Mouse (Mus musculus): ENCODE measurements around the gene Smim26. TPM values are rescaled to one million over a fixed set of nuclear protein-coding genes. Genes with fewer than 3 reads are reported as not detected.
"Not testable (repeated sequence)": the region's sequence is repeated elsewhere in the genome, so short reads cannot be mapped to it uniquely, and the experiment has no call there.

Gene Smim26
- polyA plus RNA-seq, 1 experiment: not detected

DNA sequence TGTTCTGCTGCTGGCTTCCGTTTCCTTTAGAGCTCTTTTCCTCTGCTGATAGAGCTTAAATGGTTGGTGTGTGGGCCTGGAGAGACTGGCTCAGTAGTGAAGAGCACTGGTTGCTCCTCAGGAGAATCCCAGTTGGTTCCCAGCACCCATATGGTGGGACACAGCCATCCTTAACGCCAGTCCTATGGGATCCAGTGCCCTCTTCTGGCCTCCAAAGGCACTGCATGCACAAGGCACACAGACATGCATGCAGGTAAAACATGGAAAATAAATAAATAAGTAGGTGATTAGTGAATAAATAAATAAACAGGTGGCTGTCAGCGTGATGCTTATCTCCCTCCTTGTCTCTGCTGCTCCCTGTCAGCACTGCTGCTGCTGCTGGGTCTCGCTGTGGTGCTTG lies 5.1 kb upstream of the Smim26 start:
- no peaks in the 10 kb centered on the region for H3K27me3 ChIP-seq (ENCODE audit: control insufficient read depth)
- peaks cover 67% of the 10 kb centered on the region for H3K36me3 ChIP-seq (ENCODE audit: control insufficient read depth)
- H3K4me1 ChIP-seq (ENCODE audit: control insufficient read depth): peaks cover 3% of the 10 kb centered on the region
- no peak overlapping the region for H3K4me3 ChIP-seq (replicated peaks)
- peaks cover 4% of the 10 kb centered on the region for H3K9me3 ChIP-seq (ENCODE audit: control insufficient read depth, low read length)
- TF ChIP-seq GATA1 (IDR thresholded peaks at IDR 0.05; ENCODE audit: low read length): no peak
- no peak for TF ChIP-seq TAL1 (IDR thresholded peaks at IDR 0.05; ENCODE audit: low read length)

DNA sequence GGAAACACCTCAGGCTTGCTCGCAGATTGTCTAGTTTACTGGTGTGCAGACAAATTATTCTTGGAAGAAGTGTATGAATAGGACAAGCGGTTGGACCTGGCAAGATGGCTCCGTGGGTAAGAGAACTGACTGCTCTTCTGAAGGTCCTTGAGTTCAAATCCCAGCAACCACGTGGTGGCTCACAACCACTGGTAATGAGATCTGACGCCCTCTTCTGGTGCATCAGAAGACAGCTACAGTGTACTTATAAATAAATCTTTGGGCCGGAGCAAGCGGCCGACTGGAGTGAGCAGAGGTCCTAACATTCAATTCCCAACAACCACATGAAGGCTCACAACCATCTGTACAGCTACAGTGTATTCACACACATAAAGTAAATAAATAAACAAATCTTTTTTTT lies 818 bp upstream of the Smim26 start:
- peaks cover 15% of the 10 kb centered on the region for H3K4me1 ChIP-seq (ENCODE audit: control insufficient read depth)
- H3K9me3 ChIP-seq (ENCODE audit: control insufficient read depth, low read length); H3K27me3 ChIP-seq (ENCODE audit: control insufficient read depth); H3K4me3 ChIP-seq (replicated peaks): not testable (repeated sequence)
- H3K36me3 ChIP-seq (ENCODE audit: control insufficient read depth): peaks cover 27% of the 10 kb centered on the region

- TF ChIP-seq TAL1 (IDR thresholded peaks at IDR 0.05; ENCODE audit: low read length) (no peak), GATA1 (IDR thresholded peaks at IDR 0.05; ENCODE audit: low read length) (no peak)
- no peaks in the 10 kb centered on the region for H3K36me3 ChIP-seq (ENCODE audit: control insufficient read depth)
- H3K4me1 ChIP-seq (ENCODE audit: control insufficient read depth): peaks cover 31% of the 10 kb centered on the region
- no peaks in the 10 kb centered on the region for H3K9me3 ChIP-seq (ENCODE audit: control insufficient read depth, low read length)
- H3K27me3 ChIP-seq (ENCODE audit: control insufficient read depth): no peaks in the 10 kb centered on the region
- no peak overlapping the region for H3K4me3 ChIP-seq (replicated peaks)
These were observed 4.2 kb downstream of the Smim26 start for GRCm38 (mm10) chr2:144598006-144598405.

GRCm38 (mm10) chr2:144599831-144600687 lies 6.2 kb downstream of the Smim26 start, which contains the start of gene Dtd1:
TSS of gene Dtd1 (plus strand) at chr2:144599897.
- Histone ChIP-seq H3K27me3 (ENCODE audit: control insufficient read depth) (no peaks in the 10 kb centered on the region), H3K36me3 (ENCODE audit: control insufficient read depth) (no peaks in the 10 kb centered on the region; the same call in 1 of the 2 replicates), H3K4me1 (ENCODE audit: control insufficient read depth) (peaks cover 16% of the 10 kb centered on the region), H3K4me3 (replicated peaks) (peak within 1 kb of the TSS; percentile 75), H3K9me3 (ENCODE audit: control insufficient read depth, low read length) (no peaks in the 10 kb centered on the region)
- no peak for TF ChIP-seq GATA1 (IDR thresholded peaks at IDR 0.05; ENCODE audit: low read length)
- TF ChIP-seq TAL1 (IDR thresholded peaks at IDR 0.05; ENCODE audit: low read length): no peak

GRCm38 (mm10) chr2:144601576-144601975 lies 7.7 kb downstream of the Smim26 start:
- Histone ChIP-seq H3K4me3 (replicated peaks) (no peak overlapping the region), H3K9me3 (ENCODE audit: control insufficient read depth, low read length) (no peaks in the 10 kb centered on the region), H3K36me3 (ENCODE audit: control insufficient read depth) (no peaks in the 10 kb centered on the region; the same call in 1 of the 2 replicates), H3K4me1 (ENCODE audit: control insufficient read depth) (peaks cover 16% of the 10 kb centered on the region), H3K27me3 (ENCODE audit: control insufficient read depth) (no peaks in the 10 kb centered on the region)
- TF ChIP-seq GATA1 (IDR thresholded peaks at IDR 0.05; ENCODE audit: low read length) (no peak), TAL1 (IDR thresholded peaks at IDR 0.05; ENCODE audit: low read length) (no peak)

GRCm38 (mm10) chr2:144613956-144614355 lies 20.1 kb downstream of the Smim26 start:
- H3K27me3 ChIP-seq (ENCODE audit: control insufficient read depth): no peaks in the 10 kb centered on the region
- H3K4me1 ChIP-seq (ENCODE audit: control insufficient read depth): peaks cover 6% of the 10 kb centered on the region
- TF ChIP-seq GATA1 (IDR thresholded peaks at IDR 0.05; ENCODE audit: low read length): no peak
- no peak for TF ChIP-seq TAL1 (IDR thresholded peaks at IDR 0.05; ENCODE audit: low read length)
- no peaks in the 10 kb centered on the region for H3K36me3 ChIP-seq (ENCODE audit: control insufficient read depth)
- no peak overlapping the region for H3K4me3 ChIP-seq (replicated peaks)
- H3K9me3 ChIP-seq (ENCODE audit: control insufficient read depth, low read length): no peaks in the 10 kb centered on the region

DNA sequence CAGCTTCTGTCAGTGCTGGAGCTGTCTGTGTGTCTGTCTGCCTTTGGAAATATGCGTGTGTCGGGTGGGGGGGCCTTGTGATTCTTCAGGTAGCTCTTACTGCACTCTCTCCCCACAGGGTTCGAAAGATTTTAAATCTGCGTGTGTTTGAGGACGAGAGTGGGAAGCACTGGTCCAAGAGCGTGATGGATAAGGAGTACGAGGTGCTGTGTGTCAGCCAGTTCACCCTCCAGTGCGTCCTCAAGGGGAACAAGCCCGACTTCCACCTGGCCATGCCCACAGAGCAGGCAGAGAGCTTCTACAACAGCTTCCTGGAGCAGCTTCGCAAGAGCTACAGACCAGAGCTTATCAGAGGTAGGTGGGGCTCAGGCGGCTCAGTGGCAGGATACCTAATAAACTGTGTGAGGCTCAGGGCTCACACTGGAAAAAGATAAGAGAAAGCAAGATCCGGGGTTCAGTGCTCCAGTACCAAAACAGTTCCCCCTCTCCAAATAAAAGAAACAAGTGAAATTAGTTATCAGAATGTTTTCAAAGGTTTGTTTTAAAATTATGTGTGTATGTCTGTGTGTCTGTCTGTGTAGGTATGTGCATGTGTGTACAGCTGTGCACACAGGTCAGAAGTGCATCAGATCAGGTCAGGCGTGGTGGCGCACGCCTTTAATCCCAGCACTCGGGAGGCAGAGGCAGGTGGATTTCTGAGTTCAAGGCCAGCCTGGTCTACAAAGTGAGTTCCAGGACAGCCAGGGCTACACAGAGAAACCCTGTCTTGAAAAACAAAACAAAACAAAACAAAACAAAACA lies 23.4 kb downstream of the Smim26 start:
- Histone ChIP-seq H3K4me3 (replicated peaks) (no peak overlapping the region), H3K9me3 (ENCODE audit: control insufficient read depth, low read length) (no peaks in the 10 kb centered on the region), H3K27me3 (ENCODE audit: control insufficient read depth) (no peaks in the 10 kb centered on the region), H3K4me1 (ENCODE audit: control insufficient read depth) (peaks cover 6% of the 10 kb centered on the region), H3K36me3 (ENCODE audit: control insufficient read depth) (no peaks in the 10 kb centered on the region)
- TF ChIP-seq TAL1 (IDR thresholded peaks at IDR 0.05; ENCODE audit: low read length): no peak
- no peak for TF ChIP-seq GATA1 (IDR thresholded peaks at IDR 0.05; ENCODE audit: low read length)

- Histone ChIP-seq H3K9me3 (ENCODE audit: control insufficient read depth, low read length) (no peaks in the 10 kb centered on the region), H3K4me1 (ENCODE audit: control insufficient read depth) (peaks cover 6% of the 10 kb centered on the region), H3K36me3 (ENCODE audit: control insufficient read depth) (no peaks in the 10 kb centered on the region; the same call in 1 of the 2 replicates), H3K4me3 (replicated peaks) (no peak overlapping the region), H3K27me3 (ENCODE audit: control insufficient read depth) (no peaks in the 10 kb centered on the region)
- TF ChIP-seq TAL1 (IDR thresholded peaks at IDR 0.05; ENCODE audit: low read length) (no peak), GATA1 (IDR thresholded peaks at IDR 0.05; ENCODE audit: low read length) (no peak)
These were observed 27.6 kb downstream of the Smim26 start for GRCm38 (mm10) chr2:144621491-144621890.

GRCm38 (mm10) chr2:144633551-144633950 lies 39.7 kb downstream of the Smim26 start:
- H3K9me3 ChIP-seq (ENCODE audit: control insufficient read depth, low read length): no peaks in the 10 kb centered on the region
- TF ChIP-seq TAL1 (IDR thresholded peaks at IDR 0.05; ENCODE audit: low read length): no peak
- no peak for TF ChIP-seq GATA1 (IDR thresholded peaks at IDR 0.05; ENCODE audit: low read length)
- H3K4me3 ChIP-seq (replicated peaks): no peak overlapping the region
- H3K27me3 ChIP-seq (ENCODE audit: control insufficient read depth): no peaks in the 10 kb centered on the region
- H3K36me3 ChIP-seq (ENCODE audit: control insufficient read depth): no peaks in the 10 kb centered on the region
- no peaks in the 10 kb centered on the region for H3K4me1 ChIP-seq (ENCODE audit: control insufficient read depth)

Measured in erythroblast, embryonic 14.5 days (primary cell).